Mouse (Mus musculus) thymus, adult 2 months (tissue): ENCODE data around the gene Rnf31.

ENCODE experiments used
- CTCF ChIP-seq: fragments of 200-500 bp; IDR thresholded peaks from 2 replicates; pipeline ENCODE4 v1.5.1; 2012; ENCODE audit warnings: mild to moderate bottlenecking, control low read depth, low read length, moderate library complexity, borderline replicate concordance; ENCODE audit not compliant: control insufficient read depth, poor library complexity, insufficient read depth; ENCODE audit errors: extremely low read depth
- POLR2A ChIP-seq: fragments of 200-500 bp; IDR thresholded peaks from 2 replicates; pipeline ENCODE4 v1.6.1; 2012; ENCODE audit warnings: mild to moderate bottlenecking, low read length, control low read depth, moderate library complexity; ENCODE audit not compliant: control insufficient read depth, poor library complexity, insufficient read depth; ENCODE audit errors: extremely low read depth

DNA sequence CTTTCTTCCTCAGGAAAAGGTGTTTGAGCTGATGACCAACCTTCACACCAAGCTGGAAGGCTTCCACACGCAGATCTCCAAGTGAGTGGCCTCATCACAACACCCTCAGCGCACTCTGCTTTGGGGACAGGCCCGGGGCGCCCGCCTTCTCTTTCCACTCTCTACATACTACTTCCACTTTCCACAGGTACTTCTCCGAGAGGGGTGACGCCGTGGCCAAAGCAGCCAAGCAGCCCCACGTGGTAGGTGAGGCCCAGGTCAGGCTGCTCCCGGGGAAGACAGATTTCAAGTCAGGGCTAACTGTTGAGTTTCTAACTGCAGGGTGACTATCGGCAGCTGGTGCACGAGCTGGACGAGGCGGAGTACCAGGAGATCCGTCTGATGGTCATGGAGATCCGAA is 10.8 kb upstream of the Rnf31 start:
- TF ChIP-seq POLR2A: no peak
- no peak for TF ChIP-seq CTCF
